Mouse (Mus musculus) left cerebral cortex, adult 9 months (tissue): Measurements from ENCODE around the gene Gm1113.
A peak's percentile ranks its signal among the peaks of the same experiment; 100 is the strongest.

Source experiments
- DNase-seq, 2 experiments: peaks; one replicate each; pipeline ENCODE4 v3.0.0; 2022; ENCODE audit warnings: low spot score in 2 of 2

The Gm1113 gene

GRCm38 (mm10) chr9:35482014-35482898, 35.8 kb downstream of the Gm1113 start:
- no peak for DNase-seq

GRCm38 (mm10) chr9:35479456-35479855, 38.6 kb downstream of the Gm1113 start:
- DNase-seq: peak; percentile 10 to 34

GRCm38 (mm10) chr9:35475394-35475793, 42.7 kb downstream of the Gm1113 start:
- DNase-seq: no peak

GRCm38 (mm10) chr9:35474104-35474724, 43.9 kb downstream of the Gm1113 start:
- no peak for DNase-seq

GRCm38 (mm10) chr9:35468913-35469312, 49.2 kb downstream of the Gm1113 start:
- DNase-seq: no peak

- no peak for DNase-seq
These were observed 50.7 kb downstream of the Gm1113 start for GRCm38 (mm10) chr9:35467264-35467817.

- DNase-seq: no peak
These were observed 58.5 kb downstream of the Gm1113 start for GRCm38 (mm10) chr9:35459594-35459993.
